In genomic region chr9:107486507-107487225, GRCm38 (mm10) we compare ENCODE assay signal across 8 mouse cellular contexts. TPM values are rescaled to one million over a fixed set of nuclear protein-coding genes. Genes with fewer than 3 reads are reported as not detected.
DNase-seq lines count a peak whose midpoint lies in the region; ATAC-seq and TF ChIP-seq lines count a peak whose summit lies in the region.

No protein-coding gene starts in this region.

- peak overlapping the region; percentile 40; the same call in 1 of the 2 replicates for H3K27ac ChIP-seq in hindbrain, embryonic 10.5 days
- no peak overlapping the region for H3K27ac ChIP-seq in hindbrain, embryonic 16.5 days (ENCODE audit: low read depth, low read length)
- H3K27ac ChIP-seq in embryonic facial prominence, embryonic 14.5 days (replicated peaks; ENCODE audit: low read depth, low read length) = no peak overlapping the region
- no peak overlapping the region for H3K27ac ChIP-seq in liver, adult 2 months (replicated peaks; ENCODE audit: insufficient read depth, low read depth, low read length)
- no peak overlapping the region for H3K27ac ChIP-seq in layer of hippocampus, adult 2 months

- DNase-seq in hindbrain, embryonic 10.5 days (ENCODE audit: low spot score) = no peak
- peak; percentile 26 for DNase-seq in G1E (ENCODE audit: low spot score)
- peak; percentile 55 for DNase-seq in embryonic facial prominence, embryonic 14.5 days (ENCODE audit: low spot score)
- DNase-seq in liver, adult 2 months (ENCODE audit: extremely low read depth, low read depth, low spot score) = peak; percentile 28
- DNase-seq in left cerebral cortex, adult 8-10 months (ENCODE audit: low spot score in 2 of 2) = no peak
- DNase-seq in cerebellum, postnatal 4 days (ENCODE audit: low spot score in 2 of 2) = no peak
- DNase-seq in layer of hippocampus, adult 2 months (ENCODE audit: low spot score in 2 of 2) = no peak

- WGBS in hindbrain, embryonic 10.5 days = 68% methylated on average over 6 of the region's 6 CpGs
- WGBS in hindbrain, embryonic 16.5 days = 69% methylated on average over 6 of the region's 6 CpGs
- WGBS in embryonic facial prominence, embryonic 14.5 days = 62% methylated on average over 6 of the region's 6 CpGs
- WGBS in liver, adult 2 months = 57% methylated on average over 6 of the region's 6 CpGs

- no peak for TF ChIP-seq CTCF in G1E (IDR thresholded peaks at IDR 0.05; ENCODE audit: low read depth, low read length)
- TF ChIP-seq CTCF in liver, adult 2 months (IDR thresholded peaks at IDR 0.05; ENCODE audit: low read depth, low read length) = no peak
- TF ChIP-seq CTCF in layer of hippocampus, adult 2 months (conservative IDR thresholded peaks at IDR 0.05) = no peak

- no peak for TF ChIP-seq POLR2A in liver, adult 2 months (IDR thresholded peaks at IDR 0.05; ENCODE audit: extremely low read depth, insufficient read depth, low read length)

- peaks cover 44% of the 10 kb centered on the region for H3K4me1 ChIP-seq in hindbrain, embryonic 10.5 days (replicated peaks)
- peaks cover 14% of the 10 kb centered on the region for H3K4me1 ChIP-seq in hindbrain, embryonic 16.5 days (ENCODE audit: control insufficient read depth, insufficient read depth, low read depth, low read length)
- no peaks in the 10 kb centered on the region for H3K4me1 ChIP-seq in G1E (ENCODE audit: insufficient read depth, low read depth, low read length)
- H3K4me1 ChIP-seq in embryonic facial prominence, embryonic 14.5 days (ENCODE audit: control insufficient read depth, insufficient read depth, low read length) = no peaks in the 10 kb centered on the region
- H3K4me1 ChIP-seq in liver, adult 2 months (ENCODE audit: control insufficient read depth, insufficient read depth, low read length) = no peaks in the 10 kb centered on the region

- H3K4me3 ChIP-seq in hindbrain, embryonic 10.5 days = no peak overlapping the region
- H3K4me3 ChIP-seq in hindbrain, embryonic 16.5 days (ENCODE audit: low read length) = no peak overlapping the region
- H3K4me3 ChIP-seq in G1E (ENCODE audit: low read depth, low read length) = no peak overlapping the region
- H3K4me3 ChIP-seq in embryonic facial prominence, embryonic 14.5 days (ENCODE audit: low read depth, low read length) = no peak overlapping the region
- no peak overlapping the region for H3K4me3 ChIP-seq in liver, adult 2 months (ENCODE audit: insufficient read depth, low read depth, low read length)
- no peak overlapping the region for H3K4me3 ChIP-seq in layer of hippocampus, adult 2 months

- H3K9me3 ChIP-seq in hindbrain, embryonic 10.5 days = no peaks in the 10 kb centered on the region
- no peaks in the 10 kb centered on the region for H3K9me3 ChIP-seq in hindbrain, embryonic 16.5 days (ENCODE audit: control insufficient read depth, low read length)
- no peaks in the 10 kb centered on the region for H3K9me3 ChIP-seq in G1E (replicated peaks)
- H3K9me3 ChIP-seq in embryonic facial prominence, embryonic 14.5 days (ENCODE audit: control insufficient read depth, low read length) = no peaks in the 10 kb centered on the region

- no peak for ATAC-seq in hindbrain, embryonic 16.5 days
- ATAC-seq in G1E (ENCODE audit: extremely low read depth, insufficient number of reproducible peaks, low FRiP score, poor library complexity, severe bottlenecking) = no peak
- ATAC-seq in embryonic facial prominence, embryonic 14.5 days (ENCODE audit: low read depth) = no peak

- H3K79me2 ChIP-seq in liver, adult 2 months (ENCODE audit: control insufficient read depth, insufficient read depth, low read length) = no peaks in the 10 kb centered on the region

- no peak overlapping the region for H3K9ac ChIP-seq in hindbrain, embryonic 16.5 days (ENCODE audit: low read depth, low read length)
- H3K9ac ChIP-seq in embryonic facial prominence, embryonic 14.5 days (ENCODE audit: low read depth, low read length) = no peak overlapping the region
- H3K9ac ChIP-seq in liver, adult 2 months (ENCODE audit: low read depth, low read length) = no peak overlapping the region

- no peak overlapping the region for H3K4me2 ChIP-seq in hindbrain, embryonic 16.5 days (ENCODE audit: low read length)
- no peak overlapping the region for H3K4me2 ChIP-seq in embryonic facial prominence, embryonic 14.5 days (ENCODE audit: low read depth, low read length)

- 0 out of 2 replicates have a peak, but pooled peaks cover 17% of the 10 kb centered on the region for H3K27me3 ChIP-seq in hindbrain, embryonic 10.5 days (ENCODE audit: insufficient read depth, poor library complexity, severe bottlenecking)
- no peaks in the 10 kb centered on the region for H3K27me3 ChIP-seq in hindbrain, embryonic 16.5 days (replicated peaks; ENCODE audit: control insufficient read depth, insufficient read depth, low read length)
- H3K27me3 ChIP-seq in G1E (ENCODE audit: insufficient read depth, low read length) = peaks cover 13% of the 10 kb centered on the region
- H3K27me3 ChIP-seq in embryonic facial prominence, embryonic 14.5 days (replicated peaks; ENCODE audit: control insufficient read depth, insufficient read depth, low read length) = no peaks in the 10 kb centered on the region
- no peaks in the 10 kb centered on the region for H3K27me3 ChIP-seq in liver, adult 2 months (ENCODE audit: control insufficient read depth, insufficient read depth, low read length)

- no peaks in the 10 kb centered on the region for H3K36me3 ChIP-seq in hindbrain, embryonic 10.5 days
- no peaks in the 10 kb centered on the region for H3K36me3 ChIP-seq in hindbrain, embryonic 16.5 days (ENCODE audit: control insufficient read depth, insufficient read depth, low read length)
- no peaks in the 10 kb centered on the region for H3K36me3 ChIP-seq in G1E (replicated peaks)
- no peaks in the 10 kb centered on the region for H3K36me3 ChIP-seq in embryonic facial prominence, embryonic 14.5 days (ENCODE audit: control insufficient read depth, insufficient read depth, low read length)
- no peaks in the 10 kb centered on the region for H3K36me3 ChIP-seq in liver, adult 2 months (ENCODE audit: control insufficient read depth, insufficient read depth, low read length)

RNA-seq across cellular contexts. Expression of gene Tmem115, which starts 47.1 kb away (rescaled TPM):
- polyA plus RNA-seq in hindbrain, embryonic 10.5 days (2016; fragmentation: Nextera tagmentation; extraction: Ambion mirVana) = 36.5 and 44.8 TPM in 2 replicates
- 45.7 and 46.0 TPM in 2 replicates for polyA plus RNA-seq in hindbrain, embryonic 16.5 days (2015; fragmentation: Nextera tagmentation; extraction: Ambion mirVana)
- 20.5 and 22.1 TPM in 2 replicates for total RNA-seq in G1E (2014; fragmentation: Nextera tagmentation)
- total RNA-seq in G1E (2017) = 16.6 and 18.0 TPM in 2 replicates
- 23.2 and 27.1 TPM in 2 replicates for polyA plus RNA-seq in G1E (2012)
- 53.1 and 56.1 TPM in 2 replicates for polyA plus RNA-seq in embryonic facial prominence, embryonic 14.5 days (2014; fragmentation: Nextera tagmentation; extraction: Ambion mirVana)
- 10.9 and 14.0 TPM in 2 replicates for total RNA-seq in liver, adult 2 months (2014; rRNA removed)
- 40.2 and 47.3 TPM in 2 replicates for polyA plus RNA-seq in liver, adult 2 months (2012; rRNA removed)
- total RNA-seq in left cerebral cortex, adult 8-10 months (2022) = 10 to 100 TPM; 36.2 to 37.2 (median 36.9) TPM
- total RNA-seq in layer of hippocampus, adult 2 months (2021) = 10 to 100 TPM; 35.8 to 41.0 TPM

RNA-seq across cellular contexts. Expression of gene Cyb561d2, which starts 55.3 kb away (rescaled TPM):
- 25.1 and 25.9 TPM in 2 replicates for polyA plus RNA-seq in hindbrain, embryonic 10.5 days (2016; fragmentation: Nextera tagmentation; extraction: Ambion mirVana)
- polyA plus RNA-seq in hindbrain, embryonic 16.5 days (2015; fragmentation: Nextera tagmentation; extraction: Ambion mirVana) = 51.4 and 59.0 TPM in 2 replicates
- 1.9 TPM in 1 of 2 replicates, not detected in the other for total RNA-seq in G1E (2014; fragmentation: Nextera tagmentation)
- total RNA-seq in G1E (2017) = 23.1 and 30.2 TPM in 2 replicates
- polyA plus RNA-seq in G1E (2012) = 10.6 and 11.7 TPM in 2 replicates
- 24.7 and 27.0 TPM in 2 replicates for polyA plus RNA-seq in embryonic facial prominence, embryonic 14.5 days (2014; fragmentation: Nextera tagmentation; extraction: Ambion mirVana)
- 11.0 and 11.9 TPM in 2 replicates for total RNA-seq in liver, adult 2 months (2014; rRNA removed)
- polyA plus RNA-seq in liver, adult 2 months (2012; rRNA removed) = 31.0 and 33.7 TPM in 2 replicates
- total RNA-seq in left cerebral cortex, adult 8-10 months (2022) = 10 to 100 TPM; 16.3 to 20.6 (median 19.2) TPM
- total RNA-seq in layer of hippocampus, adult 2 months (2021) = 10 to 100 TPM; 13.8 to 15.3 TPM

RNA-seq across cellular contexts. Expression of gene Nprl2, which starts 55.4 kb away (rescaled TPM):
- 39.2 and 45.7 TPM in 2 replicates for polyA plus RNA-seq in hindbrain, embryonic 10.5 days (2016; fragmentation: Nextera tagmentation; extraction: Ambion mirVana)
- 75.8 and 78.6 TPM in 2 replicates for polyA plus RNA-seq in hindbrain, embryonic 16.5 days (2015; fragmentation: Nextera tagmentation; extraction: Ambion mirVana)
- 16.3 and 22.6 TPM in 2 replicates for total RNA-seq in G1E (2014; fragmentation: Nextera tagmentation)
- total RNA-seq in G1E (2017) = 18.4 and 35.0 TPM in 2 replicates
- polyA plus RNA-seq in G1E (2012) = 1.4 and 1.7 TPM in 2 replicates
- 35.0 and 35.4 TPM in 2 replicates for polyA plus RNA-seq in embryonic facial prominence, embryonic 14.5 days (2014; fragmentation: Nextera tagmentation; extraction: Ambion mirVana)
- 18.5 and 21.7 TPM in 2 replicates for total RNA-seq in liver, adult 2 months (2014; rRNA removed)
- 24.8 and 26.8 TPM in 2 replicates for polyA plus RNA-seq in liver, adult 2 months (2012; rRNA removed)
- 10 to 100 TPM; 40.8 to 42.3 (median 41.8) TPM for total RNA-seq in left cerebral cortex, adult 8-10 months (2022)
- 10 to 100 TPM; 44.2 to 45.2 TPM for total RNA-seq in layer of hippocampus, adult 2 months (2021)

Comparison
In these comparisons a context has a peak if more than half of its experiments do, and no peak if none do; other contexts are left out.
1. DNase-seq: peak in G1E (single experiment), embryonic facial prominence, embryonic 14.5 days (single experiment) and liver, adult 2 months (single experiment); none in hindbrain, embryonic 10.5 days (single experiment), left cerebral cortex, adult 8-10 months (0 of 2), cerebellum, postnatal 4 days (0 of 2) and layer of hippocampus, adult 2 months (0 of 2).